Mouse (Mus musculus) kidney, adult 2 months (tissue): ENCODE measurements around the gene Iscu.

ENCODE experiments used
- CTCF ChIP-seq: fragments of 200-500 bp; conservative IDR thresholded peaks from 2 replicates; pipeline ENCODE4 v1.5.1; 2011; ENCODE audit warnings: low read depth, mild to moderate bottlenecking, control low read depth, low read length, moderate library complexity, mixed read lengths; ENCODE audit not compliant: insufficient read depth, insufficient read length
- POLR2A ChIP-seq: fragments of 200-500 bp; IDR thresholded peaks from one replicate; pipeline ENCODE4 v1.6.1; 2011; ENCODE audit warnings: low read depth, low read length, control low read depth

DNA sequence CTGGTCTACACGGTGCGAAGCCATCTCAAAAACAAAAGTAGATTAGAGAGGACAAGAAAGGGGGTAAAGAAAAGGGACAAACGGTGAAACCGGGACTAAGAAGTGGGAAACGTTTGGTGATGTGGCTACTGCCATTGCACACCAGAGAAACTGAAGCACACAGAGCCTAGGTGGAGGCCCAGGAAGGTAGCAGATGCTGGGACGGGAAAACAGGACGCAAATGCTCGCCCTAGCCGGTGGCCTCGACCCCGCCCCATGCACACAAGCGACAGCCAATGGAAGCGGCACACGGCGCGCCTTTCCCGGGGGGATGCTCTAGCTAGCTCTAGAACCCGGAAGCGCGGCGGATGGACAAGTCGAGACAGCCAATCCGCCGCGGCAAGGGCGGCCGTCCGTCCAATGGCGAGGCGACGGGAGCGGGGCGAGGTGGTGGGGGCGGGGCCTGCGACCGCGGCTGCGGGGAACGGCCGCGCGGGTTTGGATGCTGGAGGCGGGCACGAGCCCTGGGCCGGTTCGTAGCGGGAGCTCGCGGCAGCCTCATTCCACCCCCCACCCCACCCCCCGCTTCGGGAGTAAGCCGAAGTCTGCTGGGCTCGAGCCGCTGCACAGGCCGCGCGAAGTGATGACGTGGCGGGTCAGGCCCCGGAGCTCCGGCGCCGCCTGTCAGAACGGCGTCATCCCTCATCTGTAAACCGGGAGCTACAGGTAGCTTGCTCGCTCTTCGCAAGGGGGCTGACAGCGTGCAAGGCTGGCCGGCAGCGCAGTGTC, 37.0 kb upstream of the Iscu start, which contains the start of gene Ficd:
- TF ChIP-seq POLR2A (peak; percentile 41), CTCF (no peak)
